Mouse (Mus musculus) G1E-ER4 (cell line): ENCODE measurements around the gene 5031439G07Rik. TPM values are rescaled to one million over a fixed set of nuclear protein-coding genes. Genes with fewer than 3 reads are reported as not detected.

ENCODE experiments used
- GATA1 ChIP-seq: IDR thresholded peaks from one replicate; pipeline ENCODE4 v1.8.0; 2012; ENCODE audit warnings: low read length, inconsistent platforms
- polyA plus RNA-seq: library from polyadenylated mRNA; stranded (reverse); fragments of >175 nt; gene quantifications from 2 replicates; pipeline ENCODE4 v1.2.3, GENCODE M21; 2012

The 5031439G07Rik gene
- polyA plus RNA-seq, 1 experiment: 41.6 TPM

- no peak for TF ChIP-seq GATA1
These were observed 48.2 kb downstream of the 5031439G07Rik start for GRCm38 (mm10) chr15:84940102-84940501.

DNA sequence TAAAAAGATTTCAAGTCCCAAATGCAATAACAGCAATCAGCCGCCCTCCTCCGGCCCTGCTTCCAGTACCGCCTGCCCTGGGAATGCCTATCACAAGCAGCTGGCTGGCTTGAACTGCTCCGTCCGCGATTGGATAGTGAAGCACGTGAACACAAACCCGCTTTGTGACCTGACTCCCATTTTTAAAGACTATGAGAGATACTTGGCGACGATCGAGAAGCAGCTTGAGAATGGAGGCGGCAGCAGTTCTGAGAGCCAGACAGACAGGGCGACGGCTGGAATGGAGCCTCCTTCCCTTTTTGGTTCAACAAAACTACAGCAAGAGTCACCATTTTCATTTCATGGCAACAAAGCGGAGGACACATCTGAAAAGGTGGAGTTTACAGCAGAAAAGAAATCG is 53.5 kb downstream of the 5031439G07Rik start:
- no peak for TF ChIP-seq GATA1

GRCm38 (mm10) chr15:84932351-84932750 is 56.0 kb downstream of the 5031439G07Rik start:
- no peak for TF ChIP-seq GATA1

- TF ChIP-seq GATA1: no peak
These were observed 62.8 kb downstream of the 5031439G07Rik start for GRCm38 (mm10) chr15:84925495-84926018.

GRCm38 (mm10) chr15:84924781-84925315 is 63.5 kb downstream of the 5031439G07Rik start:
- TF ChIP-seq GATA1: no peak

DNA sequence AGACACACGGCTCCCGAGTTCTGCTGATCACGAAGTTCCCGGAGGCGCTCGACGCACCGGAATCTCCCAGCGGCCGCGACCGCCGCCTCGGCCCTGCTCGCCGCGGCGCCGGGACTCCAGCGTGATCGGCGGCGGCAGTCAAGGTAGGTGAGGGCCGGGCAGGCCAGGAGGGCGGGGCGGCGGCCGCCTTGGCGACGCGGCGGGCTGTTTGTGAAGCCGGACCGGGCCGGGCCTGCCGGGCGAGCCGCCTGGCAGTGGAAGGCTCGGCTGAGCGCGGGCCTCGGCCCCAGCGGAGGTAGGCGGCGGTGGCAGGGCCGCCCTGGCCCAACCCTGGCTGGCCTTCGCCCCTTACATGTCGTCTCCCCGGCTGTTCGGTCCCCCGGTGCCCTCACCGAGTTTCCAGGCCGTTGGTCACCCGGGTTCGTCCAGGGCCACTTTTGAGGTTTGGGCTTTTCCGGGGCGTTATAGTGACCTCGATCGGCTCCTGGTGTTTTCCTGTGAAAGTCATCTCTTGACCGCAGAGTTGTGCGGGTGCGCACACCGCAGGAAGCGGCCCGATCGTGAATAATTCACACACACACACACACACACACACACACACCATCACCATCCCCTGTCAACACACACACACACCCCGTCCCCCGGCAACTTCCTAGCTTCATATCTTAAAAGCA is 64.7 kb downstream of the 5031439G07Rik start:
- no peak for TF ChIP-seq GATA1

- no peak for TF ChIP-seq GATA1
These were observed 65.4 kb downstream of the 5031439G07Rik start, which contains the start of gene Nup50 for GRCm38 (mm10) chr15:84922884-84923507. TSS of gene Nup50 (plus strand) at chr15:84923411.

DNA sequence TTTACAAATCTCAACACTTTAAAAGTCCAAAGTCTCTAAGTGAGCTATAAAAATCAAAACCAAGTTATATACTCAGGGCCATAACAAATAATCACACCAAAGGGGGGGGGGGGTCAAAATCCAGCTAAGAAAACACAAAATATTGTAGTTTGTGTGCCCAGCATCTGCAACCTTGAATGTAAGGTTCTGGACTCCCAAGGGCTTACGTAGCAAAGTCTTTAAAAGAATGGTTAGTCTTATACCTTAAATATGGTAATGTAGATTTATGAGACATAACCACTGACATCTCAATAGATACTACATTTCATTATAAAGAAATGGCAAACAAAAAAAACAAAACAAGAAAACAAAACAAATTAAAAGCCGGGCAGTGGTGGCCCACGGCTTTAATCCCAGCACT is 68.4 kb downstream of the 5031439G07Rik start, which contains the start of gene Gm29666:
TSS of gene Gm29666 (minus strand) at position 101 of the 400 bp plus-strand sequence.
- TF ChIP-seq GATA1: no peak

DNA sequence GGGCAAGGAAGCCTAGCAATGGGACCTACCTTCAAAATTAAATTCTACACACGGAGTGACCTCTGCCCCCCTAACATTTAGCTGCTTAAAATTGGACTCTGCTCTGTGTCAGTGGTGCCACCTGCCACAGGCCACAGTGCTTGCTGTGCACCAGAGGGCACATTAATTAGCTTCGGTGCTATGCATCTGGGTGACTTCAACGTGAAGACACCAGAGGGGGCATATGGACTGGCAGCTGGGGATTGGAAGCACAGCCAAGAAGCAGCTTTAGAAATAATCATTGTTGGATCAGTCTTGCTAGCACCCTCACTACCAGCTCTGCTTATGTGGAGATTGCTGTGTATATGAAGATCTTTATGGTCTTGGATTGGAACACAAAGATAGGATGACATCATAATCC is 75.2 kb downstream of the 5031439G07Rik start:
- no peak for TF ChIP-seq GATA1

- TF ChIP-seq GATA1: no peak
These were observed 84.4 kb downstream of the 5031439G07Rik start for GRCm38 (mm10) chr15:84903843-84904385.

DNA sequence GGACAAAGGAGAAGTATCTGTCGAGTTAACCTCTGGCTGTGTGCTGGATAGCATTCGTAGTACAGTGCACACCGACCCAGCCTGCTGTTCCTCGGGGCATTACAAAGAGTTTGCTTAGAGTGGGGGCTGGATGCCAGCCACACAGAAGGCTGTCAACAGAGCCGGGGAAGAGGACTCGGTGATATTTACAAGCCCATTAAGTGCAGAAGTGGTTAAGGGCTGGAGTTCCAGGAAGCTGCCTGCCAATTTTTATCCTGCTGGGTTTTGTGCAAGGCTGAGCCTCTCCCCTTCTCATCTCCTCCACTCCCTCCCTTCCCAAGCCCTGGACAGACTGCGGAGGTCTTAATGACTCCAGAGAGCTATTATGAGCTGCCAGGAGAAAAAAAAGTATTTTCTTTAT is 90.3 kb downstream of the 5031439G07Rik start:
- TF ChIP-seq GATA1: no peak

GRCm38 (mm10) chr15:84896664-84897063 is 91.7 kb downstream of the 5031439G07Rik start:
- TF ChIP-seq GATA1: no peak

Other genes starting within 250 kb of the 5031439G07Rik start
- not detected in 2 replicates for gene Phf21b, start 132.5 kb downstream of the 5031439G07Rik start, polyA plus RNA-seq
- gene Gm29666, start 68.5 kb downstream of the 5031439G07Rik start, polyA plus RNA-seq: 0.09 and 0.10 TPM in 2 replicates
- gene Nup50, start 65.1 kb downstream of the 5031439G07Rik start, polyA plus RNA-seq: 14.1 and 18.3 TPM in 2 replicates
- not detected in 2 replicates for gene Upk3a, start 28.6 kb upstream of the 5031439G07Rik start, polyA plus RNA-seq
- gene Fam118a, start 40.4 kb upstream of the 5031439G07Rik start, polyA plus RNA-seq: 4.6 and 4.8 TPM in 2 replicates
- not detected in 2 replicates for gene Smc1b, start 143.4 kb upstream of the 5031439G07Rik start, polyA plus RNA-seq
- not detected in 2 replicates for gene Ribc2, start 143.5 kb upstream of the 5031439G07Rik start, polyA plus RNA-seq
- gene Fbln1, start 217.4 kb upstream of the 5031439G07Rik start, polyA plus RNA-seq: not detected in 2 replicates